Mouse (Mus musculus): ENCODE measurements around the gene Abca7.

- TF ChIP-seq POLR2A (IDR thresholded peaks at IDR 0.05; ENCODE audit: low read depth, low read length) (no peak), CTCF (IDR thresholded peaks at IDR 0.05; ENCODE audit: borderline replicate concordance, insufficient read depth, low read length) (no peak)
Measured at GRCm38 (mm10) chr10:79997034-79997760, 903 bp downstream of the Abca7 start.

Data from embryonic fibroblast, embryonic 13.5 days (primary cell).